Mouse (Mus musculus): ENCODE results near the gene Frmd4a. TPM values are rescaled to one million over a fixed set of nuclear protein-coding genes. Genes with fewer than 3 reads are reported as not detected.

Frmd4a gene
- polyA plus RNA-seq, 1 experiment = 46.5 TPM

DNA sequence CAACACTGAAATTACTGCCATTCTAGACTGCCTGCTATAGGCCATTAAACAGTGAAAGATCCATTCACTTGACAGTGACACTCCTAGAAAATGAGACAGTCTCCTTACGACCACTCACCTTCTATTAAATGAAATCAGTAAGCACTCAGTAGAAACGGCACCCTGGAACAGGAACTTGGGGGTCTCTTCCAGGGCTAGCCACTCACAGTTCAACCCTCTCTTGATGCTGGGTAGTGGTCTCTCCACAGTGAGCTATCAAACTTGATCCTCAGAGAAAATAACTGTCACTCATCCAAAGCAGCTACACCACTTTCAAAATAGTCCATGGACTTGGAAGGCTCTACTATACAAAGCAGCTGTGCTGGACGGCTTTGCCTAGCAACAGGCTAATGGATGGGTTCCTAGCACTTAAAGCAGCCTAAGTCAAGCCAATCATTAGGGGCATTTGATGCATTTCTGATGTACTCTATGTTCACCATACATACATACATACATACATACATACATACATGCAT, 604.0 kb downstream of the Frmd4a start:
- WGBS = 61% methylated on average over 3 of the region's 3 CpGs
- no peak for DNase-seq
- H3K4me3 ChIP-seq (replicated peaks; ENCODE audit: extremely low read depth, low read depth, low read length) = no peak overlapping the region
- TF ChIP-seq CTCF (IDR thresholded peaks at IDR 0.05; ENCODE audit: insufficient read depth, low read length) (no peak), POLR2A (IDR thresholded peaks at IDR 0.05; ENCODE audit: borderline replicate concordance, extremely low read depth, low read depth, low read length) (no peak)
- no peaks in the 10 kb centered on the region for H3K4me1 ChIP-seq (ENCODE audit: control insufficient read depth, insufficient read depth, low read length)

DNA sequence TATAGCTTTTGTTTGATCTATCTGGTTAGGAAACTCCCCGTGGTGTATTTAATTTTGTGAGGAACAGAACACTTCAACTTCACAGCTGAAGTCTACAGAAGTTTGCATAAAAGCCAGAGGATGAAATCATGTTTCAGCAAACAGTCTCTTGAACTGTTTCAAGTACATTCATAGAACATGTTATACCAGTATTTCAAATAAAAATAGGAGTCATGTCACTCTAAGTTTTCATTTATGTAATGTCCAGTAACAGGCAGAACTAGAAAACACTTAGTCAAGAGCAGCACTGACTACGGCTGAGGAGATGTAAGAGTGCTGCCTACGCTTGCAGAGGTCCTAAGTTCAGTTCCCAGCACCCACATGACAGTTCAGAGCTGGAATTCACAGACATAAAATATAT, 609.4 kb downstream of the Frmd4a start:
- TF ChIP-seq POLR2A (IDR thresholded peaks at IDR 0.05; ENCODE audit: borderline replicate concordance, extremely low read depth, low read depth, low read length) (no peak), CTCF (IDR thresholded peaks at IDR 0.05; ENCODE audit: insufficient read depth, low read length) (no peak)
- Histone ChIP-seq H3K4me3 (replicated peaks; ENCODE audit: extremely low read depth, low read depth, low read length) (no peak overlapping the region), H3K4me1 (ENCODE audit: control insufficient read depth, insufficient read depth, low read length) (peaks cover 6% of the 10 kb centered on the region)
- DNase-seq = no peak
- 76% methylated on average over 3 of the region's 3 CpGs for WGBS

DNA sequence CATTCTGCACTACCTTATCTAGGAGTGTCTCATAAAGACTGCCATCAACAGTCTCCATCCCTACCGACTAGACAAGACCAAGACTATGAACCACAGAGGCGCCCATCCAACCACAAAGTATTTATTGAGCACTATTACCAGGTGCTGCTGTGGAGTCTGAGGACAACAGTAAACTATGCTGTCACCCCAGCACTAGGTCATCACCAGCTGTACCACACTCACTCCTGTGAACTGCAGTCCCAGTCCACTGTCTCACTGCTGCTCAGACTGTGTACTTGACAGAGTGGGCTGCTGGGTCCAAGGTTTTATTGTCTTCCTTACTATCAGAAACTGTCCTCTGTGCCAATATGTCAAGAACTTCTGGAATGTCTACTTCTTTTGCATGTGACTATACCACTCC, 611.4 kb downstream of the Frmd4a start:
- no peak for TF ChIP-seq CTCF (IDR thresholded peaks at IDR 0.05; ENCODE audit: insufficient read depth, low read length)
- TF ChIP-seq POLR2A (IDR thresholded peaks at IDR 0.05; ENCODE audit: borderline replicate concordance, extremely low read depth, low read depth, low read length) = no peak
- WGBS = 90% methylated on average over 2 of the region's 2 CpGs
- Histone ChIP-seq H3K4me3 (replicated peaks; ENCODE audit: extremely low read depth, low read depth, low read length) (no peak overlapping the region), H3K4me1 (ENCODE audit: control insufficient read depth, insufficient read depth, low read length) (peaks cover 6% of the 10 kb centered on the region)
- no peak for DNase-seq

DNA sequence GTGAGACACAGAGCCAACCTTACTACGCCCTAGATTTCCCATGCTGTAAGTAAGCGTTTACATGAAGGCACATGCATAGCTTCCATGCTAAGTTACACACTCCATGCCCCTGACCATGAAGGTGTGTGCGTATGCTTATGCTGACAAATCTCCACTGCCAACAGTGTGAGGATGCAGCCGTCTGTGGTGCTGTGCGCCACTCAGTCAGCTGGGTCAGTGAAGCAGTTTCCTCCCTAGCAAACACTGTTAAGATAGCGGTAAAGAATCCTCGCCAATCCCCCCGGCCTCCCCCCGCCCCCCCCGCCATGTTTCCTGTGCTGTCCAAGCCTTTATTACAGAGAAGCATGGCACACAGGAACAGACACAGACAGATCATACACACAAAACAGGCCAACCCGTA, 612.0 kb downstream of the Frmd4a start:
- peaks cover 6% of the 10 kb centered on the region for H3K4me1 ChIP-seq (ENCODE audit: control insufficient read depth, insufficient read depth, low read length)
- no peak overlapping the region for H3K4me3 ChIP-seq (replicated peaks; ENCODE audit: extremely low read depth, low read depth, low read length)
- WGBS = 71% methylated on average over 11 of the region's 11 CpGs
- DNase-seq = no peak
- TF ChIP-seq CTCF (IDR thresholded peaks at IDR 0.05; ENCODE audit: insufficient read depth, low read length) (no peak), POLR2A (IDR thresholded peaks at IDR 0.05; ENCODE audit: borderline replicate concordance, extremely low read depth, low read depth, low read length) (no peak)

DNA sequence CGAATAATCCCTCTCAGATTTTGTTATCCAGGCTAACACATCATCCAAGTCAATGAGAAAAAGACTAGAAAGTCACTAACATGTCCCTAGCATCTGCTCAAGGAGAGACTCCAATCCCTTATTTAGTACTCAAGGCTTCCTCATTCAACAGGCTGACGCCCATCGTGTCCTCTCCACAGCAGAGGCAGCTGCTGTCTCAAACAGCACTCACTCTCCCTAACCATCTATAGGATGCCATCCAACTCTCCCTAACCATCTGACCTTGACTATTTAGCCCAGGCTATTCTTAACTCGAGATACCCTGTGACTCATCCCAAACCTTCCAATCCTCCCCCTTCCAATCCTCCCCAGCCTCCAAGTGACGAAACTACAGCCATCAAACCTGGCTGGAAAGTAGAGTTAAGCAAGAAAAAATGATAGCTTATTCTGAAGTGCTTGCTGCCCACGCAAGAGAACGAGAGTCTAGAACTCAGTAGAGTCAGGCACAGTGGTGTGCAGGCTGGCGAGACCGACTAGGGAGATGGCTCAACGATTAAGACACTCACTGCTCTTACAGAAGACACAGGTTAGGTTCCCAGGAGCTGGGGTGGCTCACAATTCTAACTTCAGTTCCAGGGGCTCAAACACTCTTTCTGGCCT, 612.8 kb downstream of the Frmd4a start:
- H3K4me1 ChIP-seq (ENCODE audit: control insufficient read depth, insufficient read depth, low read length) = peaks cover 6% of the 10 kb centered on the region
- WGBS = 85% methylated on average over 10 of the region's 10 CpGs

DNA sequence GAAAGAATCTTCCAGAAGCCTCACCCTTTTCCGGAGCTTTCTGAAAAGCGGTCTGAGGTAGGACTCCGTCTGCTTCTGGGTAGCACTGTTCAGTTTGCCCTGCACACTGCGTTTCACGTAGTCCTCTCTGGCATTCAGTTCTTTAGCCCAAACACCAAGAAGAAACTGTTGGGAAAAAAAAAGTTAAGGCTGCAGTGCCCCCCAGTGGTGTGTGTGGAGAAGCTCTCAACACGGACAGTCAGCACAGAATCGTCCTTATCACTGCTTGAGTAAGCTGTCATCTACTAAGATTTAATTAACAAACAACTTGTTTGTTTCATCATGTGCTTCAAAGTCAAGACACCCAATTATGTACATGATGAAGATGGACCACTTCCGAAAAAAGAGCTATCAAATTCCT, 618.3 kb downstream of the Frmd4a start:
- TF ChIP-seq CTCF (IDR thresholded peaks at IDR 0.05; ENCODE audit: insufficient read depth, low read length) = peak; percentile 17; the same call in 1 of the 2 replicates
- no peak for TF ChIP-seq POLR2A (IDR thresholded peaks at IDR 0.05; ENCODE audit: borderline replicate concordance, extremely low read depth, low read depth, low read length)
- WGBS = 75% methylated on average over 8 of the region's 8 CpGs
- no peak overlapping the region for H3K4me3 ChIP-seq (replicated peaks; ENCODE audit: extremely low read depth, low read depth, low read length)
- no peaks in the 10 kb centered on the region for H3K4me1 ChIP-seq (ENCODE audit: control insufficient read depth, insufficient read depth, low read length)
- DNase-seq = no peak

More for the DNA sequence above, 612.8 kb downstream of the Frmd4a start:
- TF ChIP-seq CTCF (IDR thresholded peaks at IDR 0.05; ENCODE audit: insufficient read depth, low read length) = no peak
- TF ChIP-seq POLR2A (IDR thresholded peaks at IDR 0.05; ENCODE audit: borderline replicate concordance, extremely low read depth, low read depth, low read length) = no peak
- DNase-seq = no peak
- no peak overlapping the region for H3K4me3 ChIP-seq (replicated peaks; ENCODE audit: extremely low read depth, low read depth, low read length)

DNA sequence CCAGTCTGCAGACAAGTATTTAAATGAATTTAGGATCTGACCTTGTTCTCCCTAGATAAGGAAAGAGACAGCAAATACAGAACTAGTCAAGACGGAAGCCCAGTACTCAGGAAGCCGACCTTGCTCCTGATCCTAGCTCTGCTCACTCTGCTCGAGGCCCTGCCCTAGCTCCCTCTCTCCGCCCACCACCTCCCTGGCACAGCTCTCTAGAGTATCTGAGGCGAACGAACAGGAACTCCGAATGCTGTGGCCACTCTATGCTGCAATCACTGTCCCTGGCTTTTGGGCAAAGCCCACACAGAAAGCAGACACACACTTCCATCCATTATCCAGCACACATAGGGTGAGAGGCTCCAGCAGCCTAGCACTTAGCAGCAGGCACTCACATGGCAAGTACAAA, 619.1 kb downstream of the Frmd4a start:
- 67% methylated on average over 7 of the region's 7 CpGs for WGBS
- no peak for TF ChIP-seq POLR2A (IDR thresholded peaks at IDR 0.05; ENCODE audit: borderline replicate concordance, extremely low read depth, low read depth, low read length)
- no peak for TF ChIP-seq CTCF (IDR thresholded peaks at IDR 0.05; ENCODE audit: insufficient read depth, low read length)
- no peaks in the 10 kb centered on the region for H3K4me1 ChIP-seq (ENCODE audit: control insufficient read depth, insufficient read depth, low read length)
- no peak overlapping the region for H3K4me3 ChIP-seq (replicated peaks; ENCODE audit: extremely low read depth, low read depth, low read length)
- DNase-seq = no peak

DNA sequence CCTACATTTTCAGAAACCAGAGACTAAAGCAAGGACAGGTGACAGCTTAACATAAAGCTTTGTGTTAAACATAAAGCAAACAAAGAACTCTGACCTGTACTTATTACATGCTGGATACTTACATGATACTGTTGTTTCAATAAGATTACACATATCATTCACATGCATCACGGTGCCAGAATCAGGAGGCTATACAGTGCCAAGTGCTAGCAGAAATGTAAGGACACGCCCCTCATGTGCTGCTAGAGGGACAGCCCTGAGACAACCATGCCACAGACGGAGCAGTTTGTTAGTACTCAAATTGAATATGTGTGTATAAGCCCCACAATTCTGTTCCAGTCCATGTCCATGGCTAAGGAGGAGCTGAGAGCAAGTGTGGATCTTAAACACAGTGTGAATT, 620.7 kb downstream of the Frmd4a start:
- Histone ChIP-seq H3K4me1 (ENCODE audit: control insufficient read depth, insufficient read depth, low read length) (no peaks in the 10 kb centered on the region), H3K4me3 (replicated peaks; ENCODE audit: extremely low read depth, low read depth, low read length) (no peak overlapping the region)
- no peak for TF ChIP-seq POLR2A (IDR thresholded peaks at IDR 0.05; ENCODE audit: borderline replicate concordance, extremely low read depth, low read depth, low read length)
- no peak for TF ChIP-seq CTCF (IDR thresholded peaks at IDR 0.05; ENCODE audit: insufficient read depth, low read length)
- DNase-seq = no peak
- 71% methylated on average over 3 of the region's 3 CpGs for WGBS

DNA sequence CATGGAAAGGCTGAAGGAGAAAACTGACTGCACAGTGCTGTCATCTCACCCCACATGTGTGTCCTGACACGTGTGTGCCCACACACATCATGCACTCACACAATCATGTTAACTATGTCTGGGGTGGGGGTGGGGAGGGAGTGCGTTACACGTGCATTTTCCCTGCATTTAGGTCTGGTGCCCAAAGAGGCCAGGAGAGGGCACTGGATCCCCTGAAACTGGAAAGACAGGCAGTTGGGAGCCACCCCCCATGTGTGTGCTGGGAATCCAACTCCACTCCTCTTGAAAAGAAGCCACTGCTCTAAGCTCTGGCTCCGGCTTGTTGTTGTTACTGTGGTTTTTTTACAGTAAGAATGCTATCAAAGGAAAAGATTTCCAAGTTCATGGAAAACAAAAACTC, 627.5 kb downstream of the Frmd4a start:
- TF ChIP-seq CTCF (IDR thresholded peaks at IDR 0.05; ENCODE audit: insufficient read depth, low read length) (no peak), POLR2A (IDR thresholded peaks at IDR 0.05; ENCODE audit: borderline replicate concordance, extremely low read depth, low read depth, low read length) (no peak)
- WGBS = 80% methylated on average over 4 of the region's 4 CpGs

DNA sequence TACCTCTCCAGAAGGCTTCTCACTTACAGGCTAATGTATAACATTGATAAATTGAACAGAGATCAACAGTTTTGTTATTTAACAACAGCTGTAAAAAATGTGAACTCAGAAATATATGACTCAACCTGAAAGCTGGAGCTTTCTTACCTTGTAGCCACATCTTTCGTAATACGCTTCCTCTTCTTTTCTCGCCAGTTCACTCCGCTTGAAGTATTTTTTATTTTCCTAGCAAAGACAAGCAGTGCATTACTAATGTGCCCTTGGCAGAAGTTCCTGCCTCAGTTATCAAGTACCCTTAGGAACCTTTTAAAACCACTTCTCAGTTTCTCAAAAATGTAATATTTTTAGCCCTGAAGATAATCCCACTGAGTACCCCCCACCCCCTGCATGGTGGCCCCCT, 630.6 kb downstream of the Frmd4a start:
- Histone ChIP-seq H3K4me3 (replicated peaks; ENCODE audit: extremely low read depth, low read depth, low read length) (no peak overlapping the region), H3K4me1 (ENCODE audit: control insufficient read depth, insufficient read depth, low read length) (peaks cover 13% of the 10 kb centered on the region)
- no peak for DNase-seq
- TF ChIP-seq CTCF (IDR thresholded peaks at IDR 0.05; ENCODE audit: insufficient read depth, low read length) (no peak), POLR2A (IDR thresholded peaks at IDR 0.05; ENCODE audit: borderline replicate concordance, extremely low read depth, low read depth, low read length) (no peak)
- 68% methylated on average over 4 of the region's 4 CpGs for WGBS

More for the DNA sequence above, 627.5 kb downstream of the Frmd4a start:
- Histone ChIP-seq H3K4me1 (ENCODE audit: control insufficient read depth, insufficient read depth, low read length) (peaks cover 8% of the 10 kb centered on the region), H3K4me3 (replicated peaks; ENCODE audit: extremely low read depth, low read depth, low read length) (no peak overlapping the region)
- no peak for DNase-seq
